Mouse (Mus musculus): Measurements from ENCODE around the gene Mafb. TPM values are rescaled to one million over a fixed set of nuclear protein-coding genes. Genes with fewer than 3 reads are reported as not detected.

Gene Mafb
- polyA plus RNA-seq, 1 experiment from 2014 or later = 13.5 TPM

Other genes with a start within 250 kb of the Mafb start
- 0.24 TPM in 2 replicates for gene Gm826, start 32.9 kb downstream of the Mafb start, polyA plus RNA-seq (2015; fragmentation: Nextera tagmentation; extraction: Ambion mirVana)

All from forebrain, embryonic 15.5 days (tissue).